Mouse (Mus musculus): ENCODE measurements around the gene Zcchc17. TPM values are rescaled to one million over a fixed set of nuclear protein-coding genes. Genes with fewer than 3 reads are reported as not detected.

The Zcchc17 gene
- polyA plus RNA-seq, 1 experiment, result 8.0 TPM

- H3K4me3 ChIP-seq (ENCODE audit: control insufficient read depth, low read depth, low read length), result no peak overlapping the region
Measured at GRCm38 (mm10) chr4:130298877-130299628, 60.7 kb downstream of the Zcchc17 start.

GRCm38 (mm10) chr4:130297123-130297529 lies 62.6 kb downstream of the Zcchc17 start:
- Histone ChIP-seq H3K27me3 (ENCODE audit: control insufficient read depth, insufficient read depth, low read length) (no peaks in the 10 kb centered on the region), H3K4me1 (ENCODE audit: control insufficient read depth, insufficient read depth, low read length) (peaks cover 6% of the 10 kb centered on the region), H3K4me3 (ENCODE audit: control insufficient read depth, low read depth, low read length) (no peak overlapping the region), H3K27ac (ENCODE audit: control insufficient read depth, insufficient read depth, low read depth, low read length) (no peak overlapping the region), H3K36me3 (ENCODE audit: control insufficient read depth, insufficient read depth, low read length) (no peaks in the 10 kb centered on the region)
- TF ChIP-seq CTCF (IDR thresholded peaks at IDR 0.05; ENCODE audit: control insufficient read depth, insufficient read depth, insufficient replicate concordance, low read depth, low read length) (peak; percentile 86; the same call in 1 of the 2 replicates), POLR2A (IDR thresholded peaks at IDR 0.05; ENCODE audit: control insufficient read depth, low read depth, low read length) (no peak)

More at GRCm38 (mm10) chr4:130298877-130299628, 60.7 kb downstream of the Zcchc17 start:
- Histone ChIP-seq H3K36me3 (ENCODE audit: control insufficient read depth, insufficient read depth, low read length) (no peaks in the 10 kb centered on the region), H3K4me1 (ENCODE audit: control insufficient read depth, insufficient read depth, low read length) (peaks cover 6% of the 10 kb centered on the region), H3K27ac (ENCODE audit: control insufficient read depth, insufficient read depth, low read depth, low read length) (peak overlapping the region; percentile 50), H3K27me3 (ENCODE audit: control insufficient read depth, insufficient read depth, low read length) (no peaks in the 10 kb centered on the region)
- no peak for TF ChIP-seq POLR2A (IDR thresholded peaks at IDR 0.05; ENCODE audit: control insufficient read depth, low read depth, low read length)

- peaks cover 6% of the 10 kb centered on the region for H3K4me1 ChIP-seq (ENCODE audit: control insufficient read depth, insufficient read depth, low read length)
- H3K36me3 ChIP-seq (ENCODE audit: control insufficient read depth, insufficient read depth, low read length), result no peaks in the 10 kb centered on the region
- H3K4me3 ChIP-seq (ENCODE audit: control insufficient read depth, low read depth, low read length), result no peak overlapping the region
- TF ChIP-seq POLR2A (IDR thresholded peaks at IDR 0.05; ENCODE audit: control insufficient read depth, low read depth, low read length), result no peak
- TF ChIP-seq CTCF (IDR thresholded peaks at IDR 0.05; ENCODE audit: control insufficient read depth, insufficient read depth, insufficient replicate concordance, low read depth, low read length), result no peak
- H3K27me3 ChIP-seq (ENCODE audit: control insufficient read depth, insufficient read depth, low read length), result no peaks in the 10 kb centered on the region
- no peak overlapping the region for H3K27ac ChIP-seq (ENCODE audit: control insufficient read depth, insufficient read depth, low read depth, low read length)
Measured at GRCm38 (mm10) chr4:130296243-130296965, 63.3 kb downstream of the Zcchc17 start.

GRCm38 (mm10) chr4:130295047-130295745 lies 64.5 kb downstream of the Zcchc17 start:
- TF ChIP-seq POLR2A (IDR thresholded peaks at IDR 0.05; ENCODE audit: control insufficient read depth, low read depth, low read length), result no peak
- no peak for TF ChIP-seq CTCF (IDR thresholded peaks at IDR 0.05; ENCODE audit: control insufficient read depth, insufficient read depth, insufficient replicate concordance, low read depth, low read length)
- Histone ChIP-seq H3K4me1 (ENCODE audit: control insufficient read depth, insufficient read depth, low read length) (peaks cover 2% of the 10 kb centered on the region), H3K27ac (ENCODE audit: control insufficient read depth, insufficient read depth, low read depth, low read length) (no peak overlapping the region), H3K36me3 (ENCODE audit: control insufficient read depth, insufficient read depth, low read length) (no peaks in the 10 kb centered on the region), H3K27me3 (ENCODE audit: control insufficient read depth, insufficient read depth, low read length) (no peaks in the 10 kb centered on the region), H3K4me3 (ENCODE audit: control insufficient read depth, low read depth, low read length) (no peak overlapping the region)

GRCm38 (mm10) chr4:130294513-130294912 lies 65.2 kb downstream of the Zcchc17 start:
- TF ChIP-seq CTCF (IDR thresholded peaks at IDR 0.05; ENCODE audit: control insufficient read depth, insufficient read depth, insufficient replicate concordance, low read depth, low read length) (no peak), POLR2A (IDR thresholded peaks at IDR 0.05; ENCODE audit: control insufficient read depth, low read depth, low read length) (no peak)
- no peaks in the 10 kb centered on the region for H3K27me3 ChIP-seq (ENCODE audit: control insufficient read depth, insufficient read depth, low read length)
- no peak overlapping the region for H3K27ac ChIP-seq (ENCODE audit: control insufficient read depth, insufficient read depth, low read depth, low read length)
- no peaks in the 10 kb centered on the region for H3K36me3 ChIP-seq (ENCODE audit: control insufficient read depth, insufficient read depth, low read length)
- H3K4me1 ChIP-seq (ENCODE audit: control insufficient read depth, insufficient read depth, low read length), result no peaks in the 10 kb centered on the region; the same call in none of the 2 replicates
- H3K4me3 ChIP-seq (ENCODE audit: control insufficient read depth, low read depth, low read length), result no peak overlapping the region

- Histone ChIP-seq H3K4me3 (ENCODE audit: control insufficient read depth, low read depth, low read length) (no peak overlapping the region), H3K27me3 (ENCODE audit: control insufficient read depth, insufficient read depth, low read length) (no peaks in the 10 kb centered on the region), H3K36me3 (ENCODE audit: control insufficient read depth, insufficient read depth, low read length) (no peaks in the 10 kb centered on the region), H3K4me1 (ENCODE audit: control insufficient read depth, insufficient read depth, low read length) (no peaks in the 10 kb centered on the region; the same call in 1 of the 2 replicates), H3K27ac (ENCODE audit: control insufficient read depth, insufficient read depth, low read depth, low read length) (no peak overlapping the region)
- TF ChIP-seq POLR2A (IDR thresholded peaks at IDR 0.05; ENCODE audit: control insufficient read depth, low read depth, low read length), result no peak
- TF ChIP-seq CTCF (IDR thresholded peaks at IDR 0.05; ENCODE audit: control insufficient read depth, insufficient read depth, insufficient replicate concordance, low read depth, low read length), result peak; percentile 98
Measured at GRCm38 (mm10) chr4:130292271-130292670, 67.5 kb downstream of the Zcchc17 start.

- H3K27ac ChIP-seq (ENCODE audit: control insufficient read depth, insufficient read depth, low read depth, low read length), result no peak overlapping the region
- TF ChIP-seq CTCF (IDR thresholded peaks at IDR 0.05; ENCODE audit: control insufficient read depth, insufficient read depth, insufficient replicate concordance, low read depth, low read length) (no peak), POLR2A (IDR thresholded peaks at IDR 0.05; ENCODE audit: control insufficient read depth, low read depth, low read length) (no peak)
- H3K4me1 ChIP-seq (ENCODE audit: control insufficient read depth, insufficient read depth, low read length), result no peaks in the 10 kb centered on the region
- no peak overlapping the region for H3K4me3 ChIP-seq (ENCODE audit: control insufficient read depth, low read depth, low read length)
- H3K36me3 ChIP-seq (ENCODE audit: control insufficient read depth, insufficient read depth, low read length), result no peaks in the 10 kb centered on the region
- no peaks in the 10 kb centered on the region for H3K27me3 ChIP-seq (ENCODE audit: control insufficient read depth, insufficient read depth, low read length)
Measured at GRCm38 (mm10) chr4:130289824-130290223, 69.9 kb downstream of the Zcchc17 start.
